Mouse (Mus musculus) hindbrain, embryonic 10.5 days (tissue): ENCODE measurements at regions not wholly inside any gene's neighbourhood (a gene's known extent, or its start where the extent isn't known, plus 50 kb on each side); places are given as distances from the start of the nearest gene placed in this dataset.
A peak's percentile ranks its signal among the peaks of the same experiment; 100 is the strongest.

ENCODE experiments used
- DNase-seq: peaks from one replicate; pipeline ENCODE4 v3.0.0-alpha.2; 2017; ENCODE audit warnings: low spot score
- H3K27ac ChIP-seq: fragments of 300-500 bp; sonication (generic); 2 replicates; pipeline ENCODE4 v1.5.1; 2016; ENCODE audit warnings: mild to moderate bottlenecking, moderate library complexity
- H3K27me3 ChIP-seq: fragments of 300-500 bp; sonication (generic); 2 replicates; pipeline ENCODE4 v1.6.1; 2016; ENCODE audit warnings: mild to moderate bottlenecking; ENCODE audit not compliant: poor library complexity, insufficient read depth, severe bottlenecking
- H3K36me3 ChIP-seq: fragments of 300-500 bp; sonication (generic); 2 replicates; pipeline ENCODE4 v1.6.1; 2016; ENCODE audit warnings: mild to moderate bottlenecking, moderate library complexity
- H3K4me1 ChIP-seq: fragments of 300-500 bp; sonication (generic); replicated peaks from 2 replicates; pipeline ENCODE4 v1.6.1; 2016; ENCODE audit warnings: mild to moderate bottlenecking
- H3K4me3 ChIP-seq: fragments of 300-500 bp; sonication (generic); 2 replicates; pipeline ENCODE4 v1.5.1; 2016; ENCODE audit warnings: mild to moderate bottlenecking, moderate library complexity
- H3K9me3 ChIP-seq: fragments of 300-500 bp; sonication (generic); 2 replicates; pipeline ENCODE4 v1.6.1; 2016; ENCODE audit warnings: mild to moderate bottlenecking, moderate library complexity
- WGBS: fragments of 180-500 bp; shearing (Covaris S2); methylation state at CpG from one replicate; pipeline ENCODE4 v1.1.7; 2016; 5-methylcytosine and 5-hydroxymethylcytosine counted together

DNA sequence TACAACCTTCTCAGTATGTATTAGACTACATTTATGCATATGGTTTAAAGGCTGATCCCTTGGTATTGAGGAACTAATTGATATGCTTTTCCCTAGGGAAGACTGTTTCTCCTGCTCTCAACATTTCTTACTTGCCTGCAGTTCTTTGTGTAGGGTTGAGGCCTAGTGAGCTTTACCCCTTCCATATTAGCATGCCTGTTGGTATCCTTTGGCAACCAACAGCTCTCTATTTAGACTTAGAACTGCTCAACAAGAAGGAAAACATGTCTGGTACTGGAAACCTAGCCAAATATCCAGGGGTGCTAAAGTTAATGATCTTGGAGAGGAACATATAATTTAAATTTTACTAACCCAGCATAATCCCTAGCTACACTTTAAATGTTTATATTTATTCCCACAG is 270.9 kb upstream of the Tmem161b start:
- Histone ChIP-seq H3K4me1 (peaks cover 11% of the 10 kb centered on the region; the same call in 1 of the 2 replicates), H3K27me3 (no peaks in the 10 kb centered on the region), H3K27ac (no peak overlapping the region; the same call in 1 of the 2 replicates), H3K4me3 (no peak overlapping the region), H3K36me3 (no peaks in the 10 kb centered on the region), H3K9me3 (no peaks in the 10 kb centered on the region)
- DNase-seq, result no peak

DNA sequence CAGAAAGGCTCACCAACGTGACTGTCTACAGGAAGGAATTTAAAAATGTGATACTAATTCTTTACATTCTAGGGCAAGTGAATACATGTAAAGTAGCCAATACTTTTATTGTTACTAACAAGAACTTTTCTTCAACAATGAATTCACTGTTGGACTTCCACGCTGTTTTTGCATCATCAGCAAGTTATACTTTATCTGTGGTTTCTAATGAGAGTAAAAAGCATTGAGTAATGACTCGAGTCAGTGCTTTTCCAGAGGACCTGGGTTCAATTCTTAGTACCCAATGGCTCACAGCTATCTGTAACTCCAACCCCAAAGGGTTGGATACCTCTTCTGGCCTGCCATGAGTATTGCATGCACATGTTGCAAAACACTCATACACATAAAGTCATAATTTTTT is 270.3 kb upstream of the Tmem161b start:
- Histone ChIP-seq H3K9me3 (no peaks in the 10 kb centered on the region), H3K27ac (no peak overlapping the region; the same call in 1 of the 2 replicates), H3K4me3 (no peak overlapping the region), H3K36me3 (no peaks in the 10 kb centered on the region), H3K27me3 (no peaks in the 10 kb centered on the region), H3K4me1 (peaks cover 7% of the 10 kb centered on the region; the same call in 1 of the 2 replicates)
- WGBS, result 88% methylated on average over 3 of the region's 3 CpGs
- no peak for DNase-seq

DNA sequence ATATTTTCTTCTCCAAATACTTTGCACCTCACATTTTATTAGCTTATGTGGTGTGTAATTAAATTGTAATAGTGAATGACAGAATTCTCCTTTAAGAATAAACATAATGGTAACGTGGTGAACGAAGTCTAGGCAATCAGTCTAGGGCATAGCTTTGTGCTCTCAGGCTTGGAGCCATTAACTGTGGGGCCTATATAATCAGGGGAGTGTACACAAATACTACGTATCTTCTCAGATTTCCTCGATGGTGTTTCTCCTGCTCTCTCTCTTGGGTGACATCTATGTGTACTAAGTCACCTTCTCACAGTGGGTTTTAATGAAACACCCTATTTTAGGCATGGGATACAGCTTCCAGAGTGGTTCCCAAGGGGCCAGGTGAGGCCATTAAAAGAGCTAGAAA is 269.7 kb upstream of the Tmem161b start:
- 87% methylated on average over 4 of the region's 4 CpGs for WGBS
- no peak for DNase-seq
- no peak overlapping the region for H3K27ac ChIP-seq
- no peaks in the 10 kb centered on the region for H3K36me3 ChIP-seq
- H3K27me3 ChIP-seq, result no peaks in the 10 kb centered on the region
- no peak overlapping the region for H3K4me3 ChIP-seq
- peaks cover 4% of the 10 kb centered on the region; the same call in 1 of the 2 replicates for H3K4me1 ChIP-seq
- H3K9me3 ChIP-seq, result no peaks in the 10 kb centered on the region

DNA sequence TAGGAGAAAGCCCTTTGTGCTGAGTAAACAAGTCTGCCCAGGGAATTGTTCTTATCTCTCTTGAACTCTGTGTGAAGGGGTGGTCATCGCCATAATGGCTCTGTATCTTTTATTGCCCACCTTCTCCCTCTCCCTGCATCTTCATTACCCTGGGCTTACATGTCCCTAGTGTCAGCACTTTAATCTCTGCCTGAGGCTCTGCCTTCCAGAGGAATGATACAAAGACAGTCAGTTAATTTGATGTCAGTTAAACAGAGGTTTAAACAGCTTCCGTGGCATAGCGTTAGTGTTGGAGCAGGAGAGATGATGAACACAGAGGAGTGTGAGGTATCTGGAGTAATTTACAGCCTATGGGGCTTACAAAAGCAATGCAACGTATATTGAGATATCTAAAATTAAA is 269.2 kb upstream of the Tmem161b start:
- no peak for DNase-seq
- Histone ChIP-seq H3K27ac (no peak overlapping the region), H3K36me3 (no peaks in the 10 kb centered on the region), H3K4me1 (peaks cover 4% of the 10 kb centered on the region; the same call in 1 of the 2 replicates), H3K4me3 (no peak overlapping the region), H3K27me3 (no peaks in the 10 kb centered on the region), H3K9me3 (no peaks in the 10 kb centered on the region)
- WGBS, result 80% methylated on average over 4 of the region's 4 CpGs

DNA sequence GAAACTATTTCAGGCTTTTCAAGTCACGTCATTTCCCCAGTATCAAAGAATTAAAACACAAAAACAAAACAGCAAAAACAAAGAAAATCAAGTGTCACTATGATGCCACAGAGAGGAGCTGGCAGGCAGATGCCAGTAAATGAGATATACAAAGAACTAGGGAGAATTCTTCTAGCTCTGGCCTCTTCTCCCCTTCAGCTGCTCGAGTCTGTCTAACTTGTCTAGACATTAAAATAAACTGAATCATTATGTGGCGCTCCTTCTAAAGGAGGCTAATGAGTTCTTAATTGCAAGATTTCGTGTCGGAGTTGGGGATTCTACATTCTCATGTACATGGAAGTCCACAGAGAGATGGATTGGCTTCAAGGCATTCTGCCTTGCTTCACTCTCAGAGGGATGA is 266.4 kb upstream of the Tmem161b start:
- WGBS, result 85% methylated on average over 5 of the region's 5 CpGs
- peaks cover 9% of the 10 kb centered on the region for H3K9me3 ChIP-seq
- no peaks in the 10 kb centered on the region for H3K27me3 ChIP-seq
- no peak overlapping the region for H3K4me3 ChIP-seq
- DNase-seq, result no peak
- H3K36me3 ChIP-seq, result no peaks in the 10 kb centered on the region
- peaks cover 4% of the 10 kb centered on the region; the same call in 1 of the 2 replicates for H3K4me1 ChIP-seq
- H3K27ac ChIP-seq, result no peak overlapping the region

DNA sequence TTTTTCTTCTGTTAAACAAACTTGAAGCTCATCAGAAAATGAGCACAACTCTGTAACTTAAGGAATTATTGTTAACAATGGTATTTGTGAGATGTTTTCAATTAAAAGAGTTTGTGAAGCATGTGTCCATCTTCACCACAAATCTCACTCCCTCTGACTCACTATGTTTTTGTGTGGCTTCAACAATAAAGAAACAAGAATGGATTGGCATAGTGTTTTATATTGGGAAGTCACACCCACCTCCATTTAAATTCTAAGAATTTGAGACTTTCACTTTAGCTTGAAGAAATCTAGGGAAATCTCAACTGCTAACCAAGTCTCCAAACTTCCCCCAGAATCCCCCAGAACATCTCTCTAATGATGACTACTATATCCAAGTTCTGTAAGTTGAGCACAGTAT is 243.6 kb upstream of the Tmem161b start:
- Histone ChIP-seq H3K4me1 (no peaks in the 10 kb centered on the region), H3K9me3 (no peaks in the 10 kb centered on the region), H3K27ac (no peak overlapping the region), H3K4me3 (no peak overlapping the region), H3K36me3 (no peaks in the 10 kb centered on the region), H3K27me3 (no peaks in the 10 kb centered on the region)
- DNase-seq, result no peak

DNA sequence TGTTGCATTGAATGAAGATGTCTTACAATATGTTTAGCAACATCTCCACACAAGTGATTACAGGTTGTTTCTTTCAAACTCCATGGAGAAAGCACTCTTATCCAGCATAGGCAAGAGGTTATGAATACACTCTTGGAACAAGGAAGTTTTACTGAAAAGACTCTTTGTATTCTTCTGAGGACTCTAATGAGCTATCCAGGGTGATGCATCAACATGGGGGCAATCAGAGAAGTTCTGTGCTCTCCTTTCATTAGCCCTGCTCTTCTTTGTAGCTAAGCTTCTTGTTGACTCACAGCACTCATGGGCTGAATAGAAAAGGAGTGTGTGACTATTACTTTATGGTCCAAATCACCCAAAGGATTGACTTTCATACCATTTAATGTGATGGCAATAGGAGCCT is 242.6 kb upstream of the Tmem161b start:
- Histone ChIP-seq H3K27me3 (no peaks in the 10 kb centered on the region), H3K4me1 (peaks cover 1% of the 10 kb centered on the region; the same call in 1 of the 2 replicates), H3K4me3 (no peak overlapping the region), H3K9me3 (no peaks in the 10 kb centered on the region), H3K27ac (no peak overlapping the region), H3K36me3 (no peaks in the 10 kb centered on the region)
- no peak for DNase-seq

DNA sequence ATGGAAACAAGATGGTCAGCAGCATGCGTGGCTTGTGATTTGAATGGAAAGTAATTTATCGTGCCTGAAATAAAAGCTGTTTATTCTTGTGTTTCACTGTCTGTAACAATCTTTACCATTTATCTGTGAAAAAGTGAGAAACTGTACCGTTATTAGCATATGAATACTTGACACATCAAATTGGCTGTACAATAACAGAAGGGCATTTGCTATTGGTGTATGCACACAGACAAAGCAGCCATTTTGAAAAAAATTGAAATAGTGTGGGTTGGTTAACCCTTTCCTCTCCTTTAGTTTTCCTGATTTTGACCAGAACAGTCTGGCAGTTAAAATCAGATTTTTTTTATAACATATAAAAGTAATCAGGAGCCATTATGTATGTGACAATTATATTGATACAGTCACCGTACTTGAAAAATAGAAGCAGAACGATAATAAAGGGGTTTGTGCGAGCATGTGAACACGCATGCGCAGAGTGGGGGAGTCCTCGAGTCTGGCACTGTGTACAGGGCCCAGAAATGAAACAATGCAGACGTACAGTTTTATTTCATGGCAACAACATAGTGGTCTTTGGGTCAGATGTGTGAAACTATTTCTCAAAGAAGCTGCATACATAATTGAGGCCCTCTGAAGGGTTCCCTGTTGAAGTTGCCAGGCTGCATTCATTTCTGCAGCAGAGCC is 237.3 kb upstream of the Tmem161b start:
- H3K27me3 ChIP-seq, result no peaks in the 10 kb centered on the region
- WGBS, result 73% methylated on average over 10 of the region's 10 CpGs
- no peaks in the 10 kb centered on the region for H3K9me3 ChIP-seq
- H3K36me3 ChIP-seq, result no peaks in the 10 kb centered on the region
- no peak overlapping the region for H3K4me3 ChIP-seq
- peaks cover 22% of the 10 kb centered on the region for H3K4me1 ChIP-seq
- H3K27ac ChIP-seq, result peak overlapping the region; percentile 81
- DNase-seq, result no peak

DNA sequence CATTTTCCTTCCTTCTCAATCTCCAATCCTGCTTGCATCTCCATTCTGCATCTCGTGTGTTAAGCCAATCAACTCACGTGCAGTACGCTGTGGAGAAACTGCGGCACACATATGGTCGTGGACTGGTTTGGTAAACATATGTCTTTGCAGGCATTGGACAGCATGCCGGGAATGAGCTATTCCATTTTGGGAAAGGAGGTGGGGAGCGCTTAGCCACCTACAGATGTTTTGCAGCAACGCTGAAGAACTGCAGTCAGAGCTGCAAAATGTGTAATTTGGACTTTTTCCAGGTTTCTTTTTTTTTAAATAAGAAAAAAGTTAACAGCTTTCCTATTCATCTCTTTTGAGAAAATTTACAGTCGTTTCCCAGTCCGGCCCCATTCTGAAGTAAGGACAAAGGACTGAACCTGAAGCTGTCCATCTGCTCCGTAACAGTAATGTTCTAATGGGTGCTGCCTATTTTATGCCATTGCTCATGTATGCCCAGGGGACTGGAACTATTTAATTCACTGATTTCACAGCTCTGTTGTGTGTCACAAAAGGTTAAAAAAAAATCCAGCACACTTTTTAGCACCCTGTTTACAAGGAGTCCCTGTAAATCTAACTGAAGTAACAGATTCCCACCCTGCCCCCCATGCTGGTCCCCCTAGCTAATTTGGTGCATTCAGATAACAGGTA is 234.2 kb upstream of the Tmem161b start:
- Histone ChIP-seq H3K4me1 (peaks cover 22% of the 10 kb centered on the region), H3K36me3 (no peaks in the 10 kb centered on the region), H3K27ac (peak overlapping the region; percentile 56; the same call in 1 of the 2 replicates), H3K9me3 (no peaks in the 10 kb centered on the region), H3K27me3 (no peaks in the 10 kb centered on the region), H3K4me3 (no peak overlapping the region)
- DNase-seq, result no peak
- 67% methylated on average over 11 of the region's 11 CpGs for WGBS

DNA sequence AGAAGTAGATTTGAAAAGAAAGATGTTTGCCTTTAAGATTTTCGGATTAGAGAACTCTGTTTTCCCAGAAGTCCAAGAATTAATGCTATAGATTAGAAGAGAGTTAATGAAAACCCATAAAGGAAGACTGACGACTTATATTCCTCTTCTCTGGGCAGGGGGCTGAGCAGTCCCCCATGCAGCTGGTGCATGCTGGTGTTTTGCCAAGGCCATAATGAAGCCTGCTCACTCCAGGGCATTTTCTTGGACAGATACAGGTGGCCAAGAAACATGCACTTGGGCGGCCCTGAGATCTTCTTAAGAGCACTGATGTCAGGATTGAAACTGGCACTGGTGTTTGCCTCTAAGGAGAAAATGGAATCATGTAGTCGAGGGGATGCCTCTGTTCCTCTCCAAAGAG is 233.6 kb upstream of the Tmem161b start:
- Histone ChIP-seq H3K36me3 (no peaks in the 10 kb centered on the region), H3K4me1 (peaks cover 22% of the 10 kb centered on the region), H3K27me3 (no peaks in the 10 kb centered on the region), H3K4me3 (no peak overlapping the region), H3K9me3 (no peaks in the 10 kb centered on the region), H3K27ac (0 out of 2 replicates have a peak overlapping the region, but pooled peaks have one; percentile 56)
- WGBS, result 79% methylated on average over 4 of the region's 4 CpGs
- no peak for DNase-seq

DNA sequence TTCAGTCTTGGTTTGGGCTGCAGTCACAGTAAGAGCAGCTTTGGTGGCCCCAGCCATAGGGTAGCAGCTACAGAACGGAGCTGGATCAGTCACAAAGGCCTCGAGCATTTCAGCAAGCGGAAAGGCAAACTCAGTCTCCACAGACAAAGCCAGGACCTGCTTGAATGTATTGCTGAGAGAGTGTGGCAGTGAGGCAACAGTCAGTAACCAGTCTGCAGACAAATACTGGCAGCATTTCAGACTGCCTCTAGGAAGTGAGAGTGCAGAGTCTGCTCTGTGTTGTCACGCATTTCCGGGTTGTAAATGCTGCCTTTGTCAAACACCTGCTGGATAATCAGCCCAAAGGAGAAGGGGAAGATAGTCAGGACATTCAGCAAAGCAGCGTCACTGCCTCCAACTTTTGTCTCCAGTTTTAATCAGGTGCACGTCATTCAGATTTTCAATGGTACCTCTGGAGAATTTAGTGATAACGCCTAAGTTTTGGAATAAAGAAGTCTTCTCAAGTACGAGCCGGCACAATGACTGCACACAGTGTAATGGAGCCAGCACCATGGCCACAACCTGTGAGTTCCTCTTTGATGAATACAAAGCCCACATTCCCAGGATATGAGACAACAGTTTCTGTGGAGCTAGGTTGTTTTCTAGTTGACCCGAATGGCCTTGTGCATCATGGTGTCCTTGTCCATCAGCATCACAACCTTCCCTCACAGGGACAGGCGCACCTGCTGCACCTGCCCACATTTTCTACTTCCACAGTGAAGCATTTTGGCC is 224.3 kb upstream of the Tmem161b start:
- H3K4me1 ChIP-seq, result peaks cover 9% of the 10 kb centered on the region
- DNase-seq, result no peak
- H3K27me3 ChIP-seq, result no peaks in the 10 kb centered on the region
- peak overlapping the region; percentile 66 for H3K27ac ChIP-seq
- no peak overlapping the region for H3K4me3 ChIP-seq
- WGBS, result 60% methylated on average over 12 of the region's 12 CpGs
- no peaks in the 10 kb centered on the region for H3K36me3 ChIP-seq
- no peaks in the 10 kb centered on the region for H3K9me3 ChIP-seq

DNA sequence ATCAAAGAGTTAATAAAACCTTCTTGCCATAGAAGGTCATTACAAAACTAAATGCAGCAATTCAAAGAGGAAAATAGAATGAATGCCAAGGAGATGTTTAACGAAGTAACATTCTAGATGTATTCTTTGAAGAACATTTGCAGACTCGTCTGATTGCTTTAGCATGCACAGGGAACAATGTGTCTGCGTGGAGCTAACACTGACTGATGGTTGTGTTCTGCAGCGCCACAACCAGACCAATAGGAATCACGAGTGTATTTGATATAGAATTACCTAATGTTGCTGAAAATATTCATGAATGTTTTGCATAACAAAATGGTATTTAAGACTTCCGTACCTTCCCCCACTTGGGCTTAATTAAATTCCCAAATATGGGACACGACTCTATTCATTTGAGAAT is 200.3 kb upstream of the Tmem161b start:
- 74% methylated on average over 7 of the region's 7 CpGs for WGBS
- no peak for DNase-seq
- Histone ChIP-seq H3K27me3 (no peaks in the 10 kb centered on the region), H3K4me3 (no peak overlapping the region), H3K4me1 (peaks cover 13% of the 10 kb centered on the region), H3K27ac (no peak overlapping the region), H3K9me3 (no peaks in the 10 kb centered on the region), H3K36me3 (no peaks in the 10 kb centered on the region)

DNA sequence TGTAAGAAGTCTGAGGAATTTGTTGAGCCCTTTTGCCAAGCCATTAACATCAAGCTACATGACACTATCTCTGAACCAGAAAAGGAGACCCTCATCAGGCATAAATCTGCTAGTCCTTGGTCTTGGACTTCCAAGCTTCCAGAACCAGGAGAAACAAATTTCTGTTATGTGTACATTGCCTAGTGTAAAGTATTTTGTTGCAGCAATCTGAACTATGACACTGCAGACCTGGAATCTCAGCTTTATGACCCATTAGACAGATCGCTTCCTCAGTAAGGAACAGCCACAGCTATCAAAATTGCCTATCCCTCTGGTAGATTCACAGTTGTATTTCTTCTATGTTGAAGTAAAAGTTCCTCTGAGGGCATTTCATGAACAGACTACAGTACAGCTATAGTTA is 199.1 kb upstream of the Tmem161b start:
- Histone ChIP-seq H3K9me3 (no peaks in the 10 kb centered on the region), H3K4me1 (peaks cover 13% of the 10 kb centered on the region), H3K4me3 (no peak overlapping the region), H3K27ac (no peak overlapping the region), H3K36me3 (no peaks in the 10 kb centered on the region), H3K27me3 (no peaks in the 10 kb centered on the region)
- WGBS, result 97% methylated on average over 1 of the region's 1 CpGs
- no peak for DNase-seq
